Mouse (Mus musculus): ENCODE measurements around the gene Map2k6.

Map2k6 gene

DNA sequence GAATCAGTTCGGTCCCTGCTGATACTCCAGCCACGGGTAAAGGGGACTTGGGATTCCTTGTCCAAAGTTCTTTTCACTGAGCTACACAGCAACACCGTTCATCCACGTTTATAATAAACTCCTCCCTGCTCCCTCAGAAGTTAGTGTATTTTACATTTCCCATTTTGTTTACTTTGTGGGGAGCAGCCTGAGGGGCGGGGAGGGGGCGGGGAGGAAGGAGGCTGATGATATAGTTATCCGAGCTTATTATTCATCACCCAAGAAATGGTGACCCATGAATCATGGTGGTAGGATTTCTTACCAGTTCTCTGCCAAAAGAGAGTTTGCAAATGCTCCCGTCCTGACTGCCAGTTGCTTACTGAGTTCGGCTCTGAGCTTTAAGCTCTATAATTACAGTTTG, 6.7 kb downstream of the Map2k6 start:
- DNase-seq: no peak

DNA sequence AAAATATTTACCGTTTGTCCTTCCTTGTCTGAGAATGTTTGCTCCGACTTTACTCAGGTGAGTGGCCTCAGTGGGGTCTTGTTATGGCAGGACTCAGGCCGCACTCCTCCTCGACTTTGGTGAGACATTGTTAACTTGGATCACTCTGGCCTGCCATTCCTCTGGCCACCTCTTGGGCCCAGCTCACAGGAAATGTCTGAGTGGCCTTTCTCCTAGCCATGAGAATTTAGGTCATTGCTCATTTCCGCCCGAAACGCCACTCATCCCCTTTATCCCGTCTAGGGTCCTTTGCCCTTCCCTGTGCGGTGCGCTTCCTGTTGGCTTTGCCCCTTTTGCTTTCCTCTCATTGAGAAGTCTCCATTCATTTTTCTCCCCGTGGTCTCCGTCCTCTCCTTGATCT, 10.2 kb downstream of the Map2k6 start:
- no peak for DNase-seq

DNA sequence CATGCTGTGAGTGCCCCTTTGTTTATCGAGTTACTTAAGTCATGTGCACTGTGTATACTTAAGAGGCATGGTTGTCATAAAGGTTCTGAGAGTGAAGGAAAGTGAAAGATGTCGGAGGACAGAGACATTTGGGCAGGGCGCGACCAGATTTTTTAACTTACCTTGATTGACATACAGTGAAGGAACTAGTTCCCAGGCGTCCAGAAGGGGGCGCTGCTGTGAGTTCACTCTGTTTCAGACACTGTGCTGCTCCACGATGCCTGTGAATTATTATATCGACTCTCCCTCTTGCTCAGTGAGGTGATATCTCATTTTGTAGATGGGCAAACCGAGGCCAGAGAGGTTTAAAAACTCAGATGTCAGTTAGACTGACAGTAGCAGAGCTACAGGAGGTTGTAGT, 10.9 kb downstream of the Map2k6 start:
- peak; percentile 68 for DNase-seq

DNA sequence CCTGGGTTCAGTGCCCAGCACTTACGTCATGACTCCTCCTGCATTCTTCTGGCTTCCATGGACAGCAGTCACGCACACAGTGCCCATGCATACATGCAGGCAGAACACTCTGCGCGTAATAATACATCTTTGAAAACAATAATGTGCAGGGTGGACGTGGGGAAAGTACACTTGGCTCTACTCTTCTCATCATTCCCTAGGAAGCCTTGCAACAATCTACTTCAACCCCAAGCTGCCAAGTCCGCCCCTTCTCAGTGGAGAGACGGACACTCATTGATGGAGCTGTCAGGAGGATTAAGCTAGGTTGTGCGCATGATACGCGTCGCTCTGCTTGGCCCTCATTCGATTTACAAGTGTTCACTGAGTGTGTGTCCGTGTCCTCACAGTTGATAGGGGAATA, 12.7 kb downstream of the Map2k6 start:
- DNase-seq: no peak

DNA sequence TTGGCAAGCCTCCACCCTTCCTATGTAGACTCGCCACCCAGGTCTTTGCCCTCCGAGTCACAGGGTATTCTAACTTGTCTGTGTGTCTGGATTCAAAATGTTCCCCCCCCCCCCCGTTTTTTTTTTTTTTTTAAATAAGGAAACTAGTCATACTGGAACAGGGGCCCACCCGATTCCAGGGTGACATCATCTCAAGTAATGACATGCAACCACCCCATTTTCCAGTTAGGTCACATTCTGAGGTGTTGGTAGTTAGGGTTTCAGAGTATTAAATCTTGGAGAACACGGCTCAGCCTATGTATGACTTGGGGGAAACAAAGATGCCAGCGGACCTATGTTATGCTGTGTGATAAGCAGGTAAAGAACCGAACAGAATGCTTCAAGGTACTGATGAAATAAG, 15.3 kb downstream of the Map2k6 start:
- no peak for DNase-seq

DNA sequence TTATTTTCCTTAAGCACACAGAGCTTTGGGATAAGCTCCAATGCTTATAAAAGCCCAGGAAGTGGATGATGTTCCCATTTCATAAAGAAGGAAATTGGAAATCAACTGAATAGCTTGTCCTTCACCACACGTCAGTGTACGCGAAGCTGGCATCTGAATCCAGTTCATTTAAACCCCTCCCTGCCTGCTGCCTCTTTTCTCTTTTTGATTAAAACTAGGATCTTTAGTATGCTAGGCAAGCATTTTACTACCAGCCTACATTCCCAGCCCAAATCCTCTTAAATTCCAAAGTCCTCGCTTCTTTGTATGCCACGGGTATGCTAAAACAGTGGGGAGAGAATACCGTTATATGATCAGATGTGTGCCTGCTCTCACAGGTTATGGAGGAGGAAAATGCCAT, 17.8 kb downstream of the Map2k6 start:
- DNase-seq: no peak

DNA sequence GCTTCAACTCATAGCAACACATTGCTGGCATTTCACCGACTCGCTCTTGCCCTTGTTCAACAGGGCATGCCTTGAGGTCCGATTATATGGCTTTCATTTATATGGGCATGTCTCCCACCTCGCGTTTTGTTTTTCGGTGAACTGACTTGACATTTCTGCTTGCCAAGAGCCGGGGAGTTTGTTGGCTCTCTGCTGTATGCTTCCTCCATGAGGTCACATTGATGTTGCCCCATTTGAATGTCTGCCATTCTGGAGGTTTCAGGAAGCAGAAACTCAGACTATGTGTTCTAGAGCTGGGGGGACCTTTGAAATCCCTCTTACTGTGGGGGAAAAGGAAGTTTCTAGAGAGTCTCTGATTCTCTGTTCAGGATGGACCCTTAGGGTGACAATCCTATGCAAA, 21.5 kb downstream of the Map2k6 start:
- DNase-seq: no peak

DNA sequence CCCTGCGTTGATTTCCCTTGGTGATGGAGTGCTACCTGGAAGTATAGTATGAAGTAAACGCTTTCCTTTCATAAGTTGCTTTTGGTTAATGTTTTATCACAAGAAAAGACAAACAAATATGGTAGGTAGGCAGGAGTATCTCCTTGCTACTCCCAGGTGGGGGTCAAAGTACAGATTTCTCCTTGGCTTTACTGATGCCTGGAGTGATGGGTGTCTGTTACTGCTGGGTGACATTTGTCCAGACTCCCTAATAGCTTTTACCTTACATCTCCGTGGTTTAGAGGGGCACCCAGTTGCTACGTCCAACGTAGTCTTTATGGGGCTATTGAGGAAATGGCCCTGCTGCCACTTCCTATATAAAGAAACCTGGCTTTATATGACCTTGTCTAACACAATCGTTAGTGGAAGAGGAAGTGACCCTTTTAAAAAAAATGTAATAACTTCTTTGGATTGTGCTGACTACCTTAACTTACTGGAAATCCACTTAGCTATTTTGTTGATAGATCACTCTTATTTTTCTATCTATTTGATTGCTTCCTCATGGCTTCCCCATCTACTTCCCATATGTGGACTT, 27.7 kb downstream of the Map2k6 start:
- no peak for DNase-seq

DNA sequence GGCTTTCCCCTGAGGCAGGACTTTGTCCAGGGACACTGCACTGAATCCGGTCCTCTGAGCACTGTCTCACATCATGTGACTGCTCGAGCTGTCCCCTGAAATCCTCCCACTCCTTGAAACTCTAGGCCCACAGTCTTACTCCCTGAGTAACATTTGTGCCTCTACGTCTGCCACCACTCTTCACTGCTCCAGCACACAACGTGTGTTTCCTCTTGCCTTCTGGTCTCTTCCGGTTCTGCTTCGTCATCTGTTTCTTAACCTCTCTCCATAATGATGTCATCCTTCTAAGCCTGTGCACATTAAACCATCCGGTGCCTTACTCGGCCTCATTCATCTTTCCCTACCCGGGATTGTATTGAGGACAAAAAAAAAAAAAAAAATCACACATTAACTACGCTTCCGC, 28.2 kb downstream of the Map2k6 start:
- no peak for DNase-seq

DNA sequence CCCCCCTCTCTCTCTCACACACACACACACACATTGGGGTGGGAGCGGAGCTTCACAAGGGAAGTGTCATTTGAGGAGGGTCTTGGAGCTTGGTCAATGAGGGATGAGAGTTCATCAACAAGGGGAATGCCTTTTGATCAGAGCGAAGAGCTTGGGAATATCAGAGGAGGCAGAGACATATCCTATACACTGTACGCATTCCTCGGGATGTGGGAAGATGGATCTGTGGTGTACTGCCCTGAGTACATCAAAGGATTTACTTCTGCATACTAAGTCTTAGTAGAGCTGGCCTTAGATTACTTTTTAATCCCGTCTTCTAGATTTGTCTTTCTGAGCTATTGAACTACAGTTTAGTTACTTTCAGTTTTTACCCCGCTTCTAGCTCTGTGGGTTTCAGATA, 30.1 kb downstream of the Map2k6 start:
- no peak for DNase-seq

DNA sequence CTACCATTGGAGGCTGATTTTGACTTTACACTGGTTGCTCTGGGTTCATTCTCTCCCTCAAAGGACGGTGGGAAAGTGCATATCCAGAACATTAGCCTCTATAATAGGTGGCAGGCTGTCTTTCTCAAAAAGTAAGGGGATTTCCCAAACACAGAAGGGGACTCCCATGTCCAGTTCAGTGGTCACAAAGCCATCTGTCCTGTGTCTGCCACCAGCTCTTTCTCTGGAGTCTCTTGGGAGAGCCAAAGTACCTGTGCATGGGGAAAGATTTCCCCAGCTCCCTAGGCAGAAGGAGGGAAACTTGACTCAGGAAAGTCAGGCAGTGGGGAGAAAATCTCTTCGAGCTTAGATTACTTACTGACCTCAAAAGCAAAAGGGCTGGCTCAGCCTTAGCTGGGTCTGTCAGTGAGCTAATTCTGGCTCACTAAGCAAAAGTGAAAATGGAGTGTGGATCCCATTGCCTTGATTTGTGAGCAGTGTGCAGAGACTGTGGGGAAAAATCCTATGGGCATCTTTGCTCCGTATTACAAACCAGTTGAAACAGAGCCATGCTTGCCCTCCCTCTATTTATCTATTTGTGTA, 31.0 kb downstream of the Map2k6 start:
- no peak for DNase-seq

DNA sequence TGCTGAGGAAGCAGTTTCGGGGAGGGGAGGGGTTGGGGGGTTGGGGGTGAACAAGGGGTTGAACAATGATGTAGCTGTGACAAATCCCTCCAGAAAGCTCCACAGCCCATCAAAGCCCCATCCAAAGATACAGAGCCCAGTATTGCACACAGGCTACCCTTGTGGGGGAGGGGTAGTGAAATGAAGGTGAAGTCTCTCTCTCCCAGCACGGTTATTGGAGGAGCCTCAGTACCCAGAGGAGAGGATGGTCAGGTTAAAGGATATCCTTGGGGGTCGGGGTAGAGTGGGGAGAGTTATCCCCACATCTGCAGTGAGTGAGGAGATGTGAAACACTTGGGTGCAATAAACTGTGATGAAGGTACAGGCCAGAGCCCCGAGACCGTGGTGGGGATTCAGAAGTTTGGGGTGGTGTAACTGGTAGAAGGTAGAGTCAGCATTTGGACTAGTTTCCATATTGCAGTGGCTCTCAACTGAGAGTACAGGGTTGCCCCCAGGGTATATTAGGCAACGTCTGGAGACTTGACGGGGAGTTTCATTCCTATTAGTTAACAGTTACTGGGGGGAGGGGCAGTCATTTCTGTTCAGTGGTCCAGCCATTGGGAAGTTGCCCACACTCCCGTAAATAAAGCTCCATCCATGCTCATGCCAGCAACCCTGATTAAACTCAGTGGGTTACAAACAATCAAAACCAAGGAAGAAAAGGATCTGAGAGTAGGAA, 37.1 kb downstream of the Map2k6 start:
- no peak for DNase-seq

DNA sequence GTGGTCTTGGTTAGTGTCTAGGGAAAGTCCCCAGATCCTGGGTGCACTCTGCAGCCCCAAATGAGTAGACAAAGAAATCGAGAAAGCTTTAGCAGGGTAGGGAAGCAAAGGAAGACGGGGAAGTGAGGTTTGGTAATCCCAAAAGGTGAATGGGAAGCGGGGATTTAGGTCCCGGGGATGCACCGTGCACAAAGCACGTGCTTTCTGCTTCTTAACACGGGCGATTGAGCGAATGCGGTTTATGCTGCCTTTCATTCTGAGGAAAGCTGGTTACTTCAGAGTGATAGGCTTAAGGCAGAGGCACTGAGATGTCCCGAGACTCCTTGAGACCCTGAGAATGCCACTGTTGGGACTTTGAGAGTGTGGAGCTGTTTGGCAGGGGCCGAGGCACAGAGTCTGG, 38.1 kb downstream of the Map2k6 start:
- no peak for DNase-seq

DNA sequence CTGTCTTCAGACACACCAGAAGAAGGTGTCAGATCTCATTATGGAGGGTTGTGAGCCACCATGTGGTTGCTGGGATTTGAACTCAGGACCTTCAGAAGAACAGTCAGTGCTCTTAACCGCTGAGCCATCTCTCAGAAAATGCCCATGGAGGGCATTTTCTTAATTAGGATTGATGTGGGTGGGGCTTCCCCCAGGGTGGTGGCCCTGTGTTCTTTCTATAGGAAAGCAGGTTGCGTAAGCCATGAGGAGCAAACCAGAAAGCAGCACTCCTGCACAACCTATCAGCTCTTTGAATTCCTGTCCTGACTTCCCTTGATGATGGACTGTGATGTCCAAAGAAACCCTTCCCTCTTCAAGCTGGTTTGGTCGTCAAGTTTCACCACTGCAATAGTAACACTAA, 39.2 kb downstream of the Map2k6 start:
- DNase-seq: no peak

DNA sequence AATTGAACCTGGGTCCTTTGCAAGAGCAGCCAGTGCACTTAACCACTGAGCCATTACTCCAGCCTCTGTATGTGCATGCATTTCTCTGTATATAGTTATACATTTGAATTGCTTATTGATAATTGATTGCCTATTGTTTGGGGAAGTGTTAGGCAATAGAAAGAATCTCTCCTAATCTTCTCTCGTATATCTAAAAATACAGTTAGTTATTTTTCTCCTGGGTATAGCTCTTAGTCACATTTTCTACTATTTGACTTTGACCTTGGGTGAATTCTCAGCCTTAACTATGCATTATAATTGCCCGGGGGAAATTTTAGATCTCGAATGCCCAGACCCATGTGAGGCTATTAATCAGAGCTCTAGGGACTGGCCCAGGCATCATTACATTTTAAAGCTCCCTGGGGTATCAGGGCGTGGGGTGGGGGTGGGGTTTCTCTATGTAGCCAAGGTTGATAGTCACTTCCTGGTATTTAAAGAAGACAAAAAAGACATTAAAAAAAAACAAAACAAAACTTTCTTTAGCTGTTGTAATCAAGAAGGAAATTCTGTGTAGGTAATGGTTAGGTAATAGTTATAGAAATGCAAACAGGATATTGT, 39.9 kb downstream of the Map2k6 start:
- DNase-seq: no peak

DNA sequence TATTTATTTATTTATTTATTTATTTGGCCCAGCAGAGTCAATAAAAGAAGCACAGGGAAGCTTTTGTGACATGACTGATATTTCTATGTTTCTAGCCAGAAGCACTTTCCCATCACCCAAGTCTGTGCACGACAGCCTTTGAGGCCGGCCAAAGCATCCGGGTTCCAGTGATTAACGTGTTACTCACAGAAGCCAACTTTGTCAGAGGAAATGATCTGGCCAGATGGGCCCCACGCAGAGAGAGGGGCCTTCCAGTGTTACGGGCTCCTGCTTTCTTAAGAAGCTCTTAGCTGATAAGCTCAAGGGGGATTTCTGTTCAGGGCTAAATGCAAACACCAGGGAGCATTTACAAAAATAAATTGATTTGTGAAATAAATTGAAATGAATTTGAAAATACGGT, 40.4 kb downstream of the Map2k6 start:
- peak; percentile 53 for DNase-seq

DNA sequence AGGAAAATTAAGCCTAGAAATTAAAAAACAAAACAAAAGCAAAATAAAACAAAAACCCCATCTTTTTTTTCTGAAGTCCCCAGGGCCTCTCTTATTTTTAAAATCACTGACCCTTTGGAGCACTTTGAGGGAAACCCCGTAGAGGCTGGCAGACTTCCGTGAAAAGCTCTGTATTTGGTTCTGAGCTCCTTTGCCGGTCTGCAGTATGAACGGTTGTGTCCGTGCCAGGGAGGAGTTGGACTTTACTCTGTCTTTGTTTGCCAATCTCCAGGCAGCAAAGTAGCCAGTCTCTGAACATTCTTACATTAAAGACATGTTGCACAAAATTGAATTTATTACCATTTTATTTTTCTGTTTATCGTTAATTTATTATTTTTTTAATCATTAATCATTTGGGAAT, 45.7 kb downstream of the Map2k6 start:
- DNase-seq: no peak

DNA sequence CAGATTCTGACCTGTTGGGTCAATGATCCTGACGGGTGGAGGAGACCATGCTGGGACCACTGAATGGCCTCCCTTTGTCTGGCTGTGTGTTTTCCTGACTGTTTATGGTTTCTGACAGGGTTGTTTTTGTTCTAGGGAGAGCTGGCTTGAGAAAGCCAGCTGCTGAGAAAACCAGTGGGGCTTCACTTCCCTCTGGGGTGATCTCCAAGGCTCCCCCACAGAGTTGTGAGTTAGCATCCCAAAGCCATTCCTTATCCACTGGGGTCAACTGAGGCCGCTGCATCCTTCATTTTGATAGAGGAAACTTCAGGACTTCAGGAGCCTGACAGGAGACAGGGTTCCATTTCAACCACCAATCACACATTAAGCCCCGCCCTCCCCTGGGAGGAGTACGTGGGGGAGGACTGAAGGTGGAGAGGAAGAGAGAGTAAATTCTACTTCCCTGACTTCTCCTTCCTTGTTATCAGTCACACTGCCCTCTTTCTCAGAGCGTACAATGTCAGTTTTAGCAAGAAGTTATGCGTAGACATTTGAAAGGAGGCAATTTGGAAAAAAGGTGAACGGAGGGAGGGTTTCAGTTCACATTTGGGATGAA, 49.3 kb downstream of the Map2k6 start:
- DNase-seq: peak; percentile 87

DNA sequence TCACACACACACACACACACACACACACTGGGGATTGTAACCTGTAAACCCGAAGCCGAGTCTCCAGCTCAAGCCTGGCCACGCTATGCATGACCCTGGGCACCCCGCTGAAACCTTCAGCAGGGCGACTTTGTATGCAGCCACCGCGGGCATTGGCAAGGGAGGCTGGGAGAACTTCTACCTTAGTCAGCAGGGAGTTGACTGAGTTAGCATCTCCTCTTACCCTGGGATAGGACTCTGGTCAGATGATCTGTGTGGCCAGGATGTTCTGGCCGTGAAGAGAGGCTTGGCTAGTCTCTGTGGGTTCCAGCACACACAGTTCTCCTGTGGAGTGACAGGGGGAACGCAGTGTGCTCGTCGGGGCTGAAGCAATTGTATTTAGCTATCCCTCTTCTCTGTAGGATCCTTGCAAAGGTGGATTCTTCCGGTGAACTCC, 49.8 kb downstream of the Map2k6 start:
- peak; percentile 34 for DNase-seq

DNA sequence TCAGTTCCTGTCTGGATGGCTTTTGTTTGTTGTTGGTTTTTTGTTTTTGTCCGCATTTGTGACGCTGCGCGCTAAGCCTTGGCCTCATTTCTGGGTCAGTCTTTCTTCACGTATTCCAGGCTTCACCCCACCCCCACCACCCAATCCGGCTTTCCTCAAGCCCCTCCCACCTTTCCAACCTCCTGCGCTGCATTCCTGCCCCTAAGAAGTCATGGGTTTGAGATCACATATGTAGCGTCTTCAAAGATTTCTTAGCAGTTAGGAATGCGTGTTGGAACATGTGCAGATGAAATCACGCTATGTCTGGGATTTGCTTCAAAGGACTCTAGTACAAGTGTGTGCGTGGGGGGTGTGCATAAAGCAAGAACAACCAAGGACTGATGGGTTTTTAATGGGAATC, 50.3 kb downstream of the Map2k6 start:
- no peak for DNase-seq

DNA sequence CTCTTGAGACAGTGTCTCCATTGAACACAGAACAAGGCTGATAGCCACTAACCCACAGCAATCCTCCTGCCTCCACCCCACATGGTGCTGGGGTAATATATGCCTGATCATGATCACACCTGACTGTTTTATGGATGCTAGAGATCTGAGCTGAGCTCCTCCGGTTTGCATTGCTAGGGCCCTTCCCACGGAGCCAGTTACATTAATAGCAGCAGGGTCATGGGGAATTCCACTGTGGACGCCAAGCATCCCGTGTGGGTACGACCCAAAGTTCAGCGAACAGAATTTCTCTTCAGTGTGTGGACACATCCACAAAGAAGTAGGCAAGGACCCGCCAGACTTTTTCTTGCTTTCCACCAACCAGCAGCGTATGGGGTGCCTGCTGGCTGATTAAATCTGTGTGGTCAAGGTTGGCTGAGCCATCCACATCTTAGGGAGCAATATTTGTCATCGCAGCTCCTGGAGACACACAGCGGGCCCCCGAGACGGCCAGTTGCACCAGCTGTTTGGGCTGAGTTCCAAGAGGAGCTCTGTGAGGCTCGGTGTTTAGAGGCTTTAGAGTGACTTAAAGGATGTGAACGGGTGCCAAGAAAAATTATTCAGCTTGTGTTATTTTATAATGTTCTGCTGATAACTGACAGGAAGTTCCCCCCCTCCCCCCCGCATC, 51.3 kb downstream of the Map2k6 start:
- no peak for DNase-seq

DNA sequence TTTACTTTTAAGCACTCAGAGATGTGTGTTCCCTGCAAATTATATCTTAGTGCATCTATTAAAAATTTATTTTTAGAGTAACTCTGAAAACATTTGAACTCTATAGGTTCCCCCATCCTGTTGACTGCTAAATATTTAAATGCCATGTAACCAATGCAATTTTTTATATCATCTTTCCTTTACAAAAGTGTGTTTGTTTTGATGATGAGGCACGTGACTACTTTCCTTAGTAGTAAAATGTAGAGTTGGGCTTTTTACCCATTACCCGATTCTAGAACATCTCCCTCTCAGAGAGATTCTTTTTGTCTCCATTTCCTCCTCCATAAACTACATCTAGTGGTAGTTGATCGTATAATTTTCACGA, 51.8 kb downstream of the Map2k6 start:
- no peak for DNase-seq

DNA sequence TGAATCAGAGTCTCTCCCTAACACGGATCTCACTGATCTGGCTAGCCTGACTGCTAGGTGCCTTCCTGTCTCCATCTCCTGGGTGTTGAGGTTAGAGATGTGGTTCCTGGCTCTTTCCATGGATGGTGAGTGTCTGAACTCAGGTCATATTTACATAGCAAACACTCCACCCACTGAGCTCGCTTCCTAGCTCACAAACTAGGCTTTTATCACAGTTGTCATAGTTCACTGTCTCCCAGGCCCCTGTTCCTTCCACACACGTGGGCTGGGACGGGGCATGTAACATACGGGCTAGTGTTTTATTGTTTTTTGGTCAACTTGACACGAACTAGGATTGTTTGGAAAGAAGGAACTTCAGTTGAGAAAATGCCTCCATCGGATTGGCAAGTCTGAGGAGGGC, 52.7 kb downstream of the Map2k6 start:
- DNase-seq: no peak

Measured in liver (tissue).